In genomic region chr6:145445811-145446500, GRCm38 (mm10) we compare ENCODE assay signal across 10 mouse cellular contexts.
DNase-seq lines count a peak whose midpoint lies in the region; ATAC-seq lines count a peak whose summit lies in the region.
"Had no signal": no experiment of that assay in that cellular context is flagged by ENCODE, and none has a peak within 500 bp of the region (broad histone marks: within the 10 kb centered on the region; RNA-seq: fewer than 3 reads in every experiment).

No protein-coding gene starts in this region.

- ATAC-seq in megakaryocyte progenitor cell, adult 5-6 weeks (replicated peaks; ENCODE audit: poor library complexity): no peak
- ATAC-seq: liver, embryonic 12.5 days had no signal

- peak; percentile 29 for DNase-seq in kidney, postnatal 10 days
- DNase-seq in kidney, postnatal 25 days: no peak
- DNase-seq in adrenal gland, adult 8-10 months: peak; percentile 79
- peak; percentile 81 for DNase-seq in gastrocnemius, postnatal 25 days
- DNase-seq in lung, postnatal 10 days: peak; percentile 43
- DNase-seq in cerebellum, adult 11-12 months: no peak
- DNase-seq in c-Kit-positive CD71-positive TER-119-positive erythroid progenitor cells, embryonic 14.5 days (ENCODE audit: low spot score): no peak
- DNase-seq: thymus, postnatal 14 days had no signal

Comparison
In these comparisons a context has a peak if more than half of its experiments do, and no peak if none do; other contexts are left out.
1. DNase-seq: peak in kidney, postnatal 10 days (single experiment), adrenal gland, adult 8-10 months (single experiment), gastrocnemius, postnatal 25 days (single experiment) and lung, postnatal 10 days (single experiment); none in kidney, postnatal 25 days (0 of 2), cerebellum, adult 11-12 months (single experiment) and c-Kit-positive CD71-positive TER-119-positive erythroid progenitor cells, embryonic 14.5 days (single experiment).